Mouse (Mus musculus): ENCODE measurements around the gene Tspear. TPM values are rescaled to one million over a fixed set of nuclear protein-coding genes. Genes with fewer than 3 reads are reported as not detected.
"Not testable (repeated sequence)": the region's sequence is repeated elsewhere in the genome, so short reads cannot be mapped to it uniquely, and the experiment has no call there.

The Tspear gene
- total and polyA plus RNA-seq, 2 experiments, result 0.09 to 0.12 TPM

GRCm38 (mm10) chr10:77697133-77697532 is 10.8 kb downstream of the Tspear start, which contains the start of gene Gm9508:
Gene Gm9508 (minus strand): TSS chr10:77697233.
- Histone ChIP-seq H3K4me1 (ENCODE audit: control insufficient read depth, insufficient read depth, low read length) (peaks cover 2% of the 10 kb centered on the region; the same call in 1 of the 2 replicates), H3K27ac (replicated peaks; ENCODE audit: insufficient read depth, low read depth, low read length) (no peak within 1 kb of the TSS), H3K27me3 (ENCODE audit: control insufficient read depth, insufficient read depth, low read length) (peaks cover 2% of the 10 kb centered on the region; the same call in 1 of the 2 replicates), H3K36me3 (ENCODE audit: control insufficient read depth, insufficient read depth, low read length) (no peaks in the 10 kb centered on the region), H3K79me2 (ENCODE audit: control insufficient read depth, insufficient read depth, low read length) (no peaks in the 10 kb centered on the region), H3K9ac (ENCODE audit: low read depth, low read length) (no peak within 1 kb of the TSS), H3K4me3 (ENCODE audit: insufficient read depth, low read depth, low read length) (no peak within 1 kb of the TSS)
- WGBS, result 48% methylated on average over 4 of the region's 4 CpGs
- no peak for DNase-seq (ENCODE audit: extremely low read depth, low read depth, low spot score)
- TF ChIP-seq CTCF (IDR thresholded peaks at IDR 0.05; ENCODE audit: low read depth, low read length) (no peak), POLR2A (IDR thresholded peaks at IDR 0.05; ENCODE audit: extremely low read depth, insufficient read depth, low read length) (no peak)

- Histone ChIP-seq H3K79me2 (ENCODE audit: control insufficient read depth, insufficient read depth, low read length) (no peaks in the 10 kb centered on the region), H3K4me3 (ENCODE audit: insufficient read depth, low read depth, low read length) (no peak within 1 kb of the TSS), H3K27me3 (ENCODE audit: control insufficient read depth, insufficient read depth, low read length) (peaks cover 2% of the 10 kb centered on the region; the same call in 1 of the 2 replicates), H3K4me1 (ENCODE audit: control insufficient read depth, insufficient read depth, low read length) (no peaks in the 10 kb centered on the region), H3K9ac (ENCODE audit: low read depth, low read length) (no peak within 1 kb of the TSS), H3K27ac (replicated peaks; ENCODE audit: insufficient read depth, low read depth, low read length) (no peak within 1 kb of the TSS), H3K36me3 (ENCODE audit: control insufficient read depth, insufficient read depth, low read length) (no peaks in the 10 kb centered on the region)
- 98% methylated on average over 1 of the region's 1 CpGs for WGBS
- no peak for TF ChIP-seq CTCF (IDR thresholded peaks at IDR 0.05; ENCODE audit: low read depth, low read length)
- DNase-seq (ENCODE audit: extremely low read depth, low read depth, low spot score), result no peak
Observed at GRCm38 (mm10) chr10:77706326-77706725, 20.0 kb downstream of the Tspear start, which contains the start of gene Gm10272. Gene Gm10272 (plus strand): TSS chr10:77706626.

- 87% methylated on average over 3 of the region's 3 CpGs for WGBS
- no peaks in the 10 kb centered on the region for H3K27me3 ChIP-seq (ENCODE audit: control insufficient read depth, insufficient read depth, low read length)
- H3K27ac ChIP-seq (replicated peaks; ENCODE audit: insufficient read depth, low read depth, low read length), result no peak overlapping the region
- H3K79me2 ChIP-seq (ENCODE audit: control insufficient read depth, insufficient read depth, low read length), result no peaks in the 10 kb centered on the region
- no peak for TF ChIP-seq CTCF (IDR thresholded peaks at IDR 0.05; ENCODE audit: low read depth, low read length)
- TF ChIP-seq POLR2A (IDR thresholded peaks at IDR 0.05; ENCODE audit: extremely low read depth, insufficient read depth, low read length), result no peak
- no peaks in the 10 kb centered on the region for H3K36me3 ChIP-seq (ENCODE audit: control insufficient read depth, insufficient read depth, low read length)
- DNase-seq (ENCODE audit: extremely low read depth, low read depth, low spot score), result no peak
- no peaks in the 10 kb centered on the region for H3K4me1 ChIP-seq (ENCODE audit: control insufficient read depth, insufficient read depth, low read length)
- H3K4me3 ChIP-seq (ENCODE audit: insufficient read depth, low read depth, low read length), result no peak overlapping the region
- no peak overlapping the region for H3K9ac ChIP-seq (ENCODE audit: low read depth, low read length)
Observed at GRCm38 (mm10) chr10:77709831-77710230, 23.5 kb downstream of the Tspear start.

- H3K9ac ChIP-seq (ENCODE audit: low read depth, low read length); H3K36me3 ChIP-seq (ENCODE audit: control insufficient read depth, insufficient read depth, low read length); H3K79me2 ChIP-seq (ENCODE audit: control insufficient read depth, insufficient read depth, low read length); H3K27me3 ChIP-seq (ENCODE audit: control insufficient read depth, insufficient read depth, low read length); H3K27ac ChIP-seq (replicated peaks; ENCODE audit: insufficient read depth, low read depth, low read length); H3K4me1 ChIP-seq (ENCODE audit: control insufficient read depth, insufficient read depth, low read length); H3K4me3 ChIP-seq (ENCODE audit: insufficient read depth, low read depth, low read length); DNase-seq (ENCODE audit: extremely low read depth, low read depth, low spot score): not testable (repeated sequence)
Observed at GRCm38 (mm10) chr10:77711157-77711556, 24.8 kb downstream of the Tspear start, which contains the start of gene Gm10024. Gene Gm10024 (plus strand): TSS chr10:77711457.

GRCm38 (mm10) chr10:77713734-77714133 is 27.4 kb downstream of the Tspear start:
- H3K27ac ChIP-seq (replicated peaks; ENCODE audit: insufficient read depth, low read depth, low read length), result no peak overlapping the region
- no peaks in the 10 kb centered on the region for H3K36me3 ChIP-seq (ENCODE audit: control insufficient read depth, insufficient read depth, low read length)
- no peaks in the 10 kb centered on the region for H3K27me3 ChIP-seq (ENCODE audit: control insufficient read depth, insufficient read depth, low read length)
- DNase-seq (ENCODE audit: extremely low read depth, low read depth, low spot score), result no peak
- no peak overlapping the region for H3K4me3 ChIP-seq (ENCODE audit: insufficient read depth, low read depth, low read length)
- H3K9ac ChIP-seq (ENCODE audit: low read depth, low read length), result no peak overlapping the region
- H3K4me1 ChIP-seq (ENCODE audit: control insufficient read depth, insufficient read depth, low read length), result no peaks in the 10 kb centered on the region
- no peaks in the 10 kb centered on the region for H3K79me2 ChIP-seq (ENCODE audit: control insufficient read depth, insufficient read depth, low read length)
- TF ChIP-seq CTCF (IDR thresholded peaks at IDR 0.05; ENCODE audit: low read depth, low read length) (no peak), POLR2A (IDR thresholded peaks at IDR 0.05; ENCODE audit: extremely low read depth, insufficient read depth, low read length) (no peak)
- 74% methylated on average over 4 of the region's 4 CpGs for WGBS

- TF ChIP-seq POLR2A (IDR thresholded peaks at IDR 0.05; ENCODE audit: extremely low read depth, insufficient read depth, low read length) (no peak), CTCF (IDR thresholded peaks at IDR 0.05; ENCODE audit: low read depth, low read length) (no peak)
- Histone ChIP-seq H3K79me2 (ENCODE audit: control insufficient read depth, insufficient read depth, low read length) (no peaks in the 10 kb centered on the region), H3K27ac (replicated peaks; ENCODE audit: insufficient read depth, low read depth, low read length) (no peak within 1 kb of the TSS), H3K4me3 (ENCODE audit: insufficient read depth, low read depth, low read length) (no peak within 1 kb of the TSS), H3K36me3 (ENCODE audit: control insufficient read depth, insufficient read depth, low read length) (no peaks in the 10 kb centered on the region), H3K4me1 (ENCODE audit: control insufficient read depth, insufficient read depth, low read length) (no peaks in the 10 kb centered on the region), H3K9ac (ENCODE audit: low read depth, low read length) (no peak within 1 kb of the TSS), H3K27me3 (ENCODE audit: control insufficient read depth, insufficient read depth, low read length) (no peaks in the 10 kb centered on the region)
- 72% methylated on average over 1 of the region's 1 CpGs for WGBS
- DNase-seq (ENCODE audit: extremely low read depth, low read depth, low spot score), result no peak
Observed at GRCm38 (mm10) chr10:77715507-77715906, 29.1 kb downstream of the Tspear start, which contains the start of gene Gm10142. Gene Gm10142 (plus strand): TSS chr10:77715807.

- DNase-seq (ENCODE audit: extremely low read depth, low read depth, low spot score); H3K4me1 ChIP-seq (ENCODE audit: control insufficient read depth, insufficient read depth, low read length); H3K27ac ChIP-seq (replicated peaks; ENCODE audit: insufficient read depth, low read depth, low read length); H3K36me3 ChIP-seq (ENCODE audit: control insufficient read depth, insufficient read depth, low read length); H3K27me3 ChIP-seq (ENCODE audit: control insufficient read depth, insufficient read depth, low read length); H3K4me3 ChIP-seq (ENCODE audit: insufficient read depth, low read depth, low read length); H3K9ac ChIP-seq (ENCODE audit: low read depth, low read length); H3K79me2 ChIP-seq (ENCODE audit: control insufficient read depth, insufficient read depth, low read length): not testable (repeated sequence)
- WGBS, result 94% methylated on average over 1 of the region's 1 CpGs
Observed at GRCm38 (mm10) chr10:77720299-77720698, 33.9 kb downstream of the Tspear start, which contains the start of gene Krtap12-1. Gene Krtap12-1 (plus strand): TSS chr10:77720599.
